Mouse (Mus musculus): ENCODE results near the gene Plekha4. TPM values are rescaled to one million over a fixed set of nuclear protein-coding genes. Genes with fewer than 3 reads are reported as not detected.

Gene Plekha4
- polyA plus RNA-seq, 1 experiment from 2014 or later = 0.57 TPM

DNA sequence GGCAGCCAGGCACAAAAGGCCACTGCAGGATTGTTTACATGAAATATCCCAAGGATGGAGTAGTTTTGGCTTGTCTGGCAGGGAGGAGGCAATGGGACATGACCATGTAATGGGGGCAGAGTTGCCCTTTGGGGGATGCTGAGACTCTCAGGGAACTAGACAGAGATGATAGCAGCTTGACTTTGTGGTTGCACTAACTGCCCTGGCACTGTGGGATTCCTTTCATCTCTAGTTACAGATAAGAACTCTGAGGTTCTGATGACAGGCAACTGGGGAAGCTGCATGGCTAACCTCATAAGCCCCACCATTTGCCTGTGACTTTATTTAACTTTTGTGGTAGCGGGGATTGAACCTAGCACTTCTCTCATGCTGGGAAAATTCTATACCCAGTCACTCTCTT lies 70.0 kb downstream of the Plekha4 start:
- no peak overlapping the region for H3K4me3 ChIP-seq
- WGBS = 47% methylated on average over 1 of the region's 1 CpGs
- H3K36me3 ChIP-seq = no peaks in the 10 kb centered on the region
- no peak for ATAC-seq (ENCODE audit: insufficient number of reproducible peaks, low FRiP score)
- peaks cover 15% of the 10 kb centered on the region for H3K4me1 ChIP-seq (replicated peaks)
- H3K27me3 ChIP-seq (replicated peaks) = no peaks in the 10 kb centered on the region
- H3K9me3 ChIP-seq (replicated peaks) = no peaks in the 10 kb centered on the region
- H3K9ac ChIP-seq = no peak overlapping the region
- no peak overlapping the region for H3K27ac ChIP-seq (ENCODE audit: poor library complexity, severe bottlenecking)
- H3K4me2 ChIP-seq = no peak overlapping the region

DNA sequence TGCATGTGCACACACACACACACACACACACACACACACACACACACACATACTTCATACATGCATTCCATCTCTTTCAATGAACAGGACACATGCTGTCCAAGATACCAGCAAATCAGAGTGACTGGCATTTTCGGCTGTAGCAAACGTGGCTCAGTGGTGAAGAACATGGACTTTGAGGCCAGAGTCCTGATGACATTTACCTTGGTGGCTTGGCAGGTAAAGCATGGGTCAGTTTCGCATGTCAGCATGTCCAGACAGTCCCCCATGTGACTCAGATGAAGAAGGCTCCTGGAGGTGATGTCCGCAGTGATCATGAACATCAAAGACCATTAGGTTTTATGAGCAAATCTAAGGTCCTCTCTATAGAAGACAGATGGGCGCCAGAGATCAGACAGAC lies 70.9 kb downstream of the Plekha4 start:
- no peak overlapping the region for H3K4me2 ChIP-seq
- H3K9ac ChIP-seq = no peak overlapping the region
- H3K27me3 ChIP-seq (replicated peaks) = no peaks in the 10 kb centered on the region
- ATAC-seq (ENCODE audit: insufficient number of reproducible peaks, low FRiP score) = no peak
- no peak overlapping the region for H3K4me3 ChIP-seq
- no peak overlapping the region for H3K27ac ChIP-seq (ENCODE audit: poor library complexity, severe bottlenecking)
- H3K4me1 ChIP-seq (replicated peaks) = peaks cover 15% of the 10 kb centered on the region
- no peaks in the 10 kb centered on the region for H3K36me3 ChIP-seq
- H3K9me3 ChIP-seq (replicated peaks) = no peaks in the 10 kb centered on the region
- WGBS = 86% methylated on average over 5 of the region's 5 CpGs

DNA sequence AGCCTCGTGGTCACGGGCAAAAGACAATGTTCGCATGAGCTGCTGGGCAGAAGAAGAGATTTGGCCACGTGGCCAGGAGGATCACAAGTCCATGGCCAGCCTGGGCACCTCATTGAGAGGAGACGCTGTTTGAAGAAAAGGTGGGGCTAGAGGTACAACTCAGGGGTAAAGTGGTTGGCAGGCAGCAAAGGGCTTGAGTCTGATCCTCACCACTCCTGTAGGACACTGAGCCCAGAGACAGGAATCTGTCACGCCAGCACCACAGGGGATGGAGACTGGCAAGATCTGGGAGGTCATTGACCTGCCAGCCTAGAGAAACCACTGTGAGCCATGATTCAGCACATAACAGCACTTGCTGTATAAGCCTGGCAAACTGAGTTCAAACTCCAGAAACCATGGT lies 71.4 kb downstream of the Plekha4 start:
- WGBS = 82% methylated on average over 6 of the region's 6 CpGs
- Histone ChIP-seq H3K4me1 (replicated peaks) (peaks cover 15% of the 10 kb centered on the region), H3K27ac (ENCODE audit: poor library complexity, severe bottlenecking) (no peak overlapping the region), H3K27me3 (replicated peaks) (no peaks in the 10 kb centered on the region), H3K9me3 (replicated peaks) (no peaks in the 10 kb centered on the region), H3K4me3 (no peak overlapping the region), H3K9ac (no peak overlapping the region), H3K4me2 (no peak overlapping the region), H3K36me3 (no peaks in the 10 kb centered on the region)
- no peak for ATAC-seq (ENCODE audit: insufficient number of reproducible peaks, low FRiP score)

DNA sequence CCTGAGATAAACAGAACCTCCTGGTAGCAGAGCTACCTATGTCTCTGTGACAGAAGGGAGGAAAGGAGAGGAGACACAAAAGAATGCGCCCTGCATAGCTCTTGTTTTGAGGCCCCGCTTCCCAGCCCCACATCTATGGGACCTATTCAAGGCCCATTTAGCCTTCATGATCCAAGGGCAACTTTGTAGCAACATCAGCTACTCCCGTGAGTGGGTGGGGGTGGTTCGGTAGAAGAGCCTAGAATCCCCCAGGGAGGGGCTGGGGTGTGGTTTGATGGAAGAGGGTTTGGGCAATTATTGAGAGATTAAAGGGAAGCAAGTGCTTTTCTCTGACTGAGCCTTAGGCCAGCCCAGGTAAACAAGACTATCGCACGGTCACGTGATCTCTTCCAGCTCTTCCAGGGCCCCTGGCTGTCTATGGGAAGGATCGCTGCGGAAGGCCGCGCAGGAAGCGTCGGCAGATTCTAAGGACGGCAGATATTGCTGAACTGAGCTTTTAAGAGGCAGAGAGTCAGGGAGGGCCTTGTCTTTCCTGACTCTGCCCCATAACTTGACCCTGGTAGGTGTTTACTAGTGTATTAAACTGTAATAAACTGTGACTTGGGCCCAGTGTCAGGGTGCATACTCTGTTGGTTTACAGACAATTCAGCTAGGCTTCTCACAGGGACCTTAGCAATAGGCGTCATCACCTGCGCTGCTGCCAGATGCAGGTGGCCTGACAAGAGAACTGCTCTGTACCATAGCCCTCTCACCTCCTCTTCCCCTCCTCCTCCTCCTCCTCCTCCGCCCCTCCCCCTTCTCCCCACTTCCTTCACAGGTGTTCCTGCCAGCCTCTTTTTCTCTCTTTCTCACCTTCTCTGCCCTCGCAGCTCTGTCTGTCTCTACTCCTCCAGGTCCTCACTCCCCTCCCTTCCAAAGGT lies 73.1 kb downstream of the Plekha4 start:
- peaks cover 15% of the 10 kb centered on the region for H3K4me1 ChIP-seq (replicated peaks)
- H3K4me3 ChIP-seq = no peak overlapping the region
- no peak overlapping the region for H3K27ac ChIP-seq (ENCODE audit: poor library complexity, severe bottlenecking)
- no peaks in the 10 kb centered on the region for H3K9me3 ChIP-seq (replicated peaks)
- peak overlapping the region; percentile 38 for H3K4me2 ChIP-seq
- H3K9ac ChIP-seq = no peak overlapping the region
- H3K27me3 ChIP-seq (replicated peaks) = no peaks in the 10 kb centered on the region
- H3K36me3 ChIP-seq = no peaks in the 10 kb centered on the region
- no peak for ATAC-seq (ENCODE audit: insufficient number of reproducible peaks, low FRiP score)
- WGBS = 41% methylated on average over 18 of the region's 18 CpGs

Other genes with a start within 250 kb of the Plekha4 start
- not detected in 2 replicates for gene Slc6a21, start 248.8 kb upstream of the Plekha4 start, polyA plus RNA-seq (2016; fragmentation: Nextera tagmentation; extraction: Ambion mirVana)
- gene Trpm4, start 192.6 kb upstream of the Plekha4 start, polyA plus RNA-seq (2016; fragmentation: Nextera tagmentation; extraction: Ambion mirVana) = 15.2 and 15.4 TPM in 2 replicates
- gene Hrc, start 191.0 kb upstream of the Plekha4 start, polyA plus RNA-seq (2016; fragmentation: Nextera tagmentation; extraction: Ambion mirVana) = 25.5 and 26.9 TPM in 2 replicates
- gene Ppfia3, start 159.3 kb upstream of the Plekha4 start, polyA plus RNA-seq (2016; fragmentation: Nextera tagmentation; extraction: Ambion mirVana) = 2.6 and 3.3 TPM in 2 replicates
- 0.82 and 1.1 TPM in 2 replicates for gene Lin7b, start 155.7 kb upstream of the Plekha4 start, polyA plus RNA-seq (2016; fragmentation: Nextera tagmentation; extraction: Ambion mirVana)
- gene Snrnp70, start 130.6 kb upstream of the Plekha4 start, polyA plus RNA-seq (2016; fragmentation: Nextera tagmentation; extraction: Ambion mirVana) = 169 and 173 TPM in 2 replicates
- gene Kcna7, start 120.7 kb upstream of the Plekha4 start, polyA plus RNA-seq (2016; fragmentation: Nextera tagmentation; extraction: Ambion mirVana) = 0.41 and 0.52 TPM in 2 replicates
- 1.8 TPM in 2 replicates for gene Ntf5, start 112.6 kb upstream of the Plekha4 start, polyA plus RNA-seq (2016; fragmentation: Nextera tagmentation; extraction: Ambion mirVana)
- not detected in 2 replicates for gene Lhb, start 105.5 kb upstream of the Plekha4 start, polyA plus RNA-seq (2016; fragmentation: Nextera tagmentation; extraction: Ambion mirVana)
- 115 and 121 TPM in 2 replicates for gene Gys1, start 91.5 kb upstream of the Plekha4 start, polyA plus RNA-seq (2016; fragmentation: Nextera tagmentation; extraction: Ambion mirVana)
- 80.7 TPM in 2 replicates for gene Ruvbl2, start 88.2 kb upstream of the Plekha4 start, polyA plus RNA-seq (2016; fragmentation: Nextera tagmentation; extraction: Ambion mirVana)
- 4,047 and 4,171 TPM in 2 replicates for gene Ftl1, start 66.4 kb upstream of the Plekha4 start, polyA plus RNA-seq (2016; fragmentation: Nextera tagmentation; extraction: Ambion mirVana)
- 139 and 151 TPM in 2 replicates for gene Bax, start 59.4 kb upstream of the Plekha4 start, polyA plus RNA-seq (2016; fragmentation: Nextera tagmentation; extraction: Ambion mirVana)
- gene Tulp2, start 44.5 kb upstream of the Plekha4 start, polyA plus RNA-seq (2016; fragmentation: Nextera tagmentation; extraction: Ambion mirVana) = 0.87 TPM in 2 replicates
- not detected in 2 replicates for gene Gm45808, start 39.5 kb upstream of the Plekha4 start, polyA plus RNA-seq (2016; fragmentation: Nextera tagmentation; extraction: Ambion mirVana)
- gene Dhdh, start 37.5 kb upstream of the Plekha4 start, polyA plus RNA-seq (2016; fragmentation: Nextera tagmentation; extraction: Ambion mirVana) = 4.2 and 4.3 TPM in 2 replicates
- gene Nucb1, start 15.9 kb upstream of the Plekha4 start, polyA plus RNA-seq (2016; fragmentation: Nextera tagmentation; extraction: Ambion mirVana) = 176 and 185 TPM in 2 replicates
- gene Ppp1r15a, start 62 bp upstream of the Plekha4 start, polyA plus RNA-seq (2016; fragmentation: Nextera tagmentation; extraction: Ambion mirVana) = 33.7 and 35.2 TPM in 2 replicates
- gene Hsd17b14, start 28.6 kb downstream of the Plekha4 start, polyA plus RNA-seq (2016; fragmentation: Nextera tagmentation; extraction: Ambion mirVana) = 0.64 and 0.70 TPM in 2 replicates
- gene Bcat2, start 43.8 kb downstream of the Plekha4 start, polyA plus RNA-seq (2016; fragmentation: Nextera tagmentation; extraction: Ambion mirVana) = 64.7 and 66.6 TPM in 2 replicates
- gene Fgf21, start 89.2 kb downstream of the Plekha4 start, polyA plus RNA-seq (2016; fragmentation: Nextera tagmentation; extraction: Ambion mirVana) = not detected in 2 replicates
- gene Fut1, start 91.0 kb downstream of the Plekha4 start, polyA plus RNA-seq (2016; fragmentation: Nextera tagmentation; extraction: Ambion mirVana) = not detected in 2 replicates
- 0.35 and 0.65 TPM in 2 replicates for gene Izumo1, start 95.5 kb downstream of the Plekha4 start, polyA plus RNA-seq (2016; fragmentation: Nextera tagmentation; extraction: Ambion mirVana)
- 36.1 and 38.1 TPM in 2 replicates for gene Rasip1, start 101.2 kb downstream of the Plekha4 start, polyA plus RNA-seq (2016; fragmentation: Nextera tagmentation; extraction: Ambion mirVana)
- gene Mamstr, start 113.6 kb downstream of the Plekha4 start, polyA plus RNA-seq (2016; fragmentation: Nextera tagmentation; extraction: Ambion mirVana) = 3.3 and 5.4 TPM in 2 replicates
- 0.77 TPM in 2 replicates for gene Fut2, start 140.1 kb downstream of the Plekha4 start, polyA plus RNA-seq (2016; fragmentation: Nextera tagmentation; extraction: Ambion mirVana)
- gene Ntn5, start 157.7 kb downstream of the Plekha4 start, polyA plus RNA-seq (2016; fragmentation: Nextera tagmentation; extraction: Ambion mirVana) = not detected in 2 replicates
- 0.18 and 0.49 TPM in 2 replicates for gene Sec1, start 168.1 kb downstream of the Plekha4 start, polyA plus RNA-seq (2016; fragmentation: Nextera tagmentation; extraction: Ambion mirVana)
- 5.4 and 5.8 TPM in 2 replicates for gene Car11, start 173.5 kb downstream of the Plekha4 start, polyA plus RNA-seq (2016; fragmentation: Nextera tagmentation; extraction: Ambion mirVana)
- 4.1 and 5.3 TPM in 2 replicates for gene Dbp, start 178.8 kb downstream of the Plekha4 start, polyA plus RNA-seq (2016; fragmentation: Nextera tagmentation; extraction: Ambion mirVana)
- gene Rpl18, start 189.1 kb downstream of the Plekha4 start, polyA plus RNA-seq (2016; fragmentation: Nextera tagmentation; extraction: Ambion mirVana) = 603 and 625 TPM in 2 replicates
- gene Sphk2, start 191.7 kb downstream of the Plekha4 start, polyA plus RNA-seq (2016; fragmentation: Nextera tagmentation; extraction: Ambion mirVana) = 18.5 and 20.0 TPM in 2 replicates
- 0.29 and 0.33 TPM in 2 replicates for gene Fam83e, start 194.9 kb downstream of the Plekha4 start, polyA plus RNA-seq (2016; fragmentation: Nextera tagmentation; extraction: Ambion mirVana)
- gene Spaca4, start 199.5 kb downstream of the Plekha4 start, polyA plus RNA-seq (2016; fragmentation: Nextera tagmentation; extraction: Ambion mirVana) = not detected in 2 replicates

Data from heart, embryonic 12.5 days (tissue).